Mouse (Mus musculus) embryo, embryonic 10 days (tissue): ENCODE data around the gene 9130230L23Rik.

Experiments used
- DNase-seq: peaks from one replicate; pipeline ENCODE4 v3.0.0-alpha.2; 2015; ENCODE audit warnings: low spot score

The 9130230L23Rik gene

DNA sequence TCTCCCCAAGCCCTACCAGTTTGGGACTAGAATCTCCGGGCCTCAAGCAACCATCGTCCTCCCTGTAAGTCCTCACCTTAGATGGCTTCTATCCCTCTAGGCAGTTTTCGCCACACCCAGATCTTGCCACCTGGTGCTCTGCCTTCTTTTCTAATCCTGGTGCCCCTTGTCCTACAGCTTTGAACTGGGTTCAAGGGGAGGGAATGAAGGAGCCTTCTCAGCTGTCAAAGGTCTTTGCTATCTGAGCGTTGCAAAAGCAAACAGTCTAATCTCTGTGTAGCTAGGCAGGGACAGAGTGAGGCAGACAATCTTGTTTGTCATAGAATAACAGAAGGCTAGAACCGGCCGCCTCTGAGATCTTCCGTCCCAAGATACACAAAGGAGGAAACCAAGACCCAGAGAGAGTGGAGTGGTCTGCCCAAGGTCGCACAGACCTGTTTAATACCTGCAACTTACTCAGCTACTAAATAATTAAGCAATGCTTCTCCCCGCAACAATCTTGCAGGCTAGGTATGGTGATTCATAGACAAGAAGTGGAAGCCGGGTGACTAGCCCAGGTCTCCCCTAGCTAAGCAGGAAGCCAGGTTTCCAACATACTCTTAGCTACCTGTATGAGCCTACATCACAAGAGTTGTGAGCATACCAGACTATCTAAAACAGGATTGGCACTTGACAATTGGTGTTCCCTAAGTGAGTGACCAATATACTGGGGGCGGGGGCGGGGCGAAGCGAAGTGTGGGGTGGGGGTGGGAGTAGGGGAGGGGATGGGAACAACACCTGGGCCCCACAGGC lies at the start of gene 9130230L23Rik:
Gene 9130230L23Rik (minus strand): TSS at position 152 of the 792 bp plus-strand sequence.
- DNase-seq, result no peak

DNA sequence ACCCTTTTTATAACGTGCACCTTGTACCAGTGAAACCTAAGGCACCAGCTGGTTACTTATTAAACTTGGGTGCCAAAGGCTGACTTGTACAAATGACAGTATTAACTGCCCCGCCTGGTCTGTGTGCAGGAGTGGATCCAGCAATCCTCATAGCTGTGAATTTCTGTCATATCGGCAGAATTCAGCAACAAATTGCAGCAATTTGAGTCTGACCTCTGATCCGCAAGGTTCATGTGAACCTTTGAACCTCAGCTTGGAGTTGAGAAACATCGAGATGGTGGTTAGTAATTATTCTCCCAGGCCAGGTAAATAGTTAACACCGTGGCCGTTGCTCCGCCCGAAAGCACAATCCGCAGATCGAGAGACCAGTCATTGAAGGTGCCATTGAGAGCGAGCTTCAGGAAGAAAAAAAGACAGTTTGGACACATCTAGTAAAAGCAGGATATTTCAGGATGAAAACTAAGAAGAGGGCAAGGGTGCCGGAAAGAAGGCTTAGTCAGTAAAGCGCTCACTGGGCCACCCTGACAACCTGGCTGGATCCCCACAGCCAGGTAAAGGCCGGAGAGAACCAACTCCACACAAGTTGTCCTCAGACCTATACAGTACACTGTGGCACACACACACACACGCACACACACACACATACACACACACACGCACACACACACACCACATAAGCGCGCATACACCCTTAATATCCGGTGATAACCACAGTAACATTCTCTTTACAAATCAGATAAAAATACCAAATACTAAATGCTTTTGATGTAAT lies 48.9 kb upstream of the 9130230L23Rik start:
- DNase-seq, result no peak

DNA sequence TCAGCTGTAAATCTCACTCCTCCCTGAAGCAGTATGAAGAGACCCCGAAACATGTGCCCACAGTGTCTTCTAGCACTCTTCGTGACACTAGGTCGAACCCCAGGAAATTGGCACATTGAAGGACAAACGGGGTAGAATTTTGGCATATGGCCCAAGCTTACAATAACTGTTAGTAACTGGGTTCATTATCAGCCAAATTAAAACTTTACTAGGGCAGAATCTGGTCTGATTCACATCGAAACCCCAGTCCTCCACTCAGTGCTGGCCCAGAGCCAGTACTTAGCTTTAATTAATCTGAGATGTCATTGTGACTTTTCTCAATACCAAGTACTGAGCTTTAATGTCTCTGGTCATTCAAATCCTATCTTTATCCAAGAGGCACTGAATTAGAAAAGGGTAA lies 46.8 kb upstream of the 9130230L23Rik start:
- no peak for DNase-seq

DNA sequence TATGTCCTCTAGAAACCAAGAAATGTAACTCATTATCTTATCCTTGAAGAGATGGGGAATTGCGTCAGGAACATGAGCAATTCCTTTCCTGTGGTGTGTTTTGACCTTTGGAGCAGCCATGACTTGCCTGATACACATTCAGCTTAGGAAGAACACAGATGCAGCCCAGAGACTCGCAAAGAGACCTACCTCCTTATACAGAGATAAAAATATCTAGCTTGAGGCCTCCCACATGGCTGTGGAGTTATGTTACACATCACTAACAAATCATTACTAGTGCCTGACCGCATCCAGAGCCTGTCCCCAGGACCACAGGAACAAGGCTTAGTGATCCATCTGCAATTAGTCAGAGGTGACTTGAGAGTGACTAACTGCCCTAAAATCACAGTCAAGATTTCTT lies 42.3 kb upstream of the 9130230L23Rik start:
- DNase-seq, result no peak

DNA sequence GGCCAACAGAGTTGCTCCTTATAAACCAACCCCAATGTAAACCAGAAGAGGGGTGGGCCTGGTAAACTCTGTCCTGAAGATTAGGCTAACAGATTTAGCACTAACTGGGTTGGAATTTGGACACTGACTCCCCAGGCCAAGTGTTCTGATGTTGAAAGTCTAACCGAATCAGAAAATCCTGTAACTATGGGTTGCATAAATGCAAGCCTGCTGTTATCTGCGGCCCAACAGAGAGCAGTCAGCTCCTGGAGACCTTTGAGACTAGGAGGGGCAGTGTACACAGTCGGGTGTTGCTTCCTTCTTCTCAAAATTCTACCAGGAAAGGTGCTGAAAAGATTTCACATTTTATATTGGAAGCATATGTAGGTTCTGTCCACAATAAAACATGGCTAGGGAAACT lies 39.8 kb upstream of the 9130230L23Rik start:
- no peak for DNase-seq

DNA sequence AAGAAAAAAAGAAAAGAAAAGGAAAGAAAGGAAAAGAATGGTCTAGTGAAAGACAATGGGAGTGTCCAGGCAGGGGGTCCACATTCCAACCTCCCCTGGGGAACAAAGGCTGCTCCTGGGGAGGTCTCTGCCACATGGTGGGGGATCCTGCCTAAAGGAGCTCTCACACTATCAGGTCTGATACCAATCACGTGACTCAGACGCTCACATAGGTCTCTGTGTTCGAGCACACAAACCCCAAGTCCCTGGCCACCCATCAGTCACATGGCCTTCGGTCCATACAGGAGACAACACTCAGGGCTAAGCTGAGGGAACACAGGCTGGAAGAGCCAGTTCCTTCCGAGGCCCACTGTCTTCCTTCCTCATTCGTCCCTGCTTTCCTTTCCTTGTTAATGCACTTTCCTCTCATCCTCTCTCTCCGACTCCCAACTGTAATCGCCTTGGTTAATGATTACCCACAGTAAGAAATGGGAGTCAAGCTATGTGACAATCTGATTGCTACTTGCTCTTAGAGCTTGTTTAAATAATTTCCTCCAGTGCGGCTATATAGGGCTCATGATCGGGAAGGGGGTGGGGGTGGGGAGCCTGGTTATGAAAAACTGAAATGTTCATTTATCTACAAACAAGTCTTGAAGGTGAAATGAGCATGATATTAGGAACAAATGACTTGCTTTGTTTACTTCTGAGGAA lies 38.7 kb upstream of the 9130230L23Rik start:
- no peak for DNase-seq

DNA sequence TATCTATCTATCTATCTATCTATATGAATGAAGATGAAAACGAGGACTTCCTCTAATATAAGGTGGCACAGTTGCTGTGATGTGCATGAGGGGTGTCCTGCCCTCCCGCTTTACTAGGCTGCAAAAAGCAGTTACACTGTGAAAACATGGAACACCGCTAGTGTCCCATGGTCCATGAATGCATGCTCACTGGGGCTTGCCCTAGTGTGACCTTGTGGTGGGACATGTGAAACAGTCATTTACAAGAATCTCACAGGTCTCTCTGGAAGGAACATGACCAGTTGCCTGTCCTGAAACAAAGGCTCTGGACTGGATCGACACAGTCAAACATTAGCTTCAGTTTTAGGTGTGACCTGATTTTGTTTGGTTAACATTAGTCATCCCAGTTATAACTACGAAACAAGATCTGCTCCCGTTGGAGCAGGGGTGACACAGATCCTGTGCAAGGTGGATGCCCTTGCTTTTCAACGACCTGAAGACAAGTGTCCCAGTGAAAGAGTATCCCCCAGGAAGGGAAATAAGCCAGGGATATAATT lies 36.7 kb upstream of the 9130230L23Rik start:
- DNase-seq, result no peak

DNA sequence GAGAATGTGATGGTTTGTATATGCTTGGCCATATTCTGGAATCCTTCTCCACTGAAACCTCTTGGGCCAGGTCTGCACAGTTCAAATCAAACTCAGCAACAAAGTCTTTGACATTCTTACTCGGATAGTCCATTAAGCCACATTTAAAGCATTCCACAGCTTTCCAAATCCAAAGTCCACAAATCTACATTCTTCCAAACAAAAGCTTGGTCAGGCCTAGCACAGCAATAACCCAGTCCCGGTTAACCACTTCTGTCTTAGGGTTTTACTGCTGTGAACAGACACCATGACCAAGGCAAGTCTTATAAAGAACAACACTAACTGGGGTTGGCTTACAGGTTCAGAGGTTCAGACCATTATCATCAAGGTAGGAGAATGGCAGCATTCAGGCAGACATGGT lies 35.7 kb upstream of the 9130230L23Rik start:
- no peak for DNase-seq

DNA sequence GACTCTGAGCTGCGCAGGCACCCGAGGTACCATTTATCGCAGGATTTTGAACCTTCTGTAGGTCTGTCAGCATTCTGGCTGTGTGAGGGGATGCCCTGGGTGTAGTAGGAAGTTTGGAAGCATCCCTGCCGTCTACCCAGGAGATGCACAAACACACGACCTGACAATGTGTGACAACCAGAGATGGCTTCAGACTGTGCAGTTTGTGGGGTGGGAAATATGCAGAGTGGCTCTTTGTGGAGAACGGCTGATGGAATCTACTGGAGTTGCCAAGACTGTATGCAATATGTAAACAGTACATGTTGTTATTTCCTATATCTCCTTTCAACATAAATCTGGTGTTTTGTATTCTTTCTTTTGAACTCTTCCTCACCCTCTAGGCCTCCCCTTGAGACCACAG lies 33.0 kb upstream of the 9130230L23Rik start:
- DNase-seq, result no peak

DNA sequence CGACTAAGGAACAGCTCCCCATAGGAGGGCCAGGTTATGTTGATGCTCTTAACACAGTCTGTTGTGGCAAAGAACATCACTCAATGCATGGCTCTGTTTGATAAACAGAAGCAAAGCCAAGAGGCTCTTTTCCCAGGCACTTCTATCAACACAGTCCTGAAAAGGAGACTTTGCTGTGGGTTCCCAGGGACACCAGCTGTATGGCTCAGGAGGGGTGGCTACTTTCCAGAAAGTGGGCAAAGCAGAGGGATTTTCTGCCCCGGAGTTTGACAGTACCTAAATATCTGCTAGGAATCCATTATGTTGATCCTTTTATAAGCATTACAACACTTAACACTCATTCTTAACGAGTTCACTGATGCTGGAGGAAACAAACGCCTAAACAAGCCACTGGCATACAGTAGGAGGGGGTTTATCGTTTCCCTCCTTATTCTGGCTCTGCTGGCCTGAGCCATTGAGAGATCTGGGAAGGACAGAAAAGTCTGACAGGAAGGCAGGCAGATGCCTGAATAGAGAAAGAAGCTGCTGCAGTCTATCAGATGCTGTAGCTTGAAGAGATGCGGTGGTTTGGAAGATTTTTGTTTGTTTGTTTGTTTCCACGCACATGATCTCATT lies 32.5 kb upstream of the 9130230L23Rik start:
- DNase-seq, result no peak

DNA sequence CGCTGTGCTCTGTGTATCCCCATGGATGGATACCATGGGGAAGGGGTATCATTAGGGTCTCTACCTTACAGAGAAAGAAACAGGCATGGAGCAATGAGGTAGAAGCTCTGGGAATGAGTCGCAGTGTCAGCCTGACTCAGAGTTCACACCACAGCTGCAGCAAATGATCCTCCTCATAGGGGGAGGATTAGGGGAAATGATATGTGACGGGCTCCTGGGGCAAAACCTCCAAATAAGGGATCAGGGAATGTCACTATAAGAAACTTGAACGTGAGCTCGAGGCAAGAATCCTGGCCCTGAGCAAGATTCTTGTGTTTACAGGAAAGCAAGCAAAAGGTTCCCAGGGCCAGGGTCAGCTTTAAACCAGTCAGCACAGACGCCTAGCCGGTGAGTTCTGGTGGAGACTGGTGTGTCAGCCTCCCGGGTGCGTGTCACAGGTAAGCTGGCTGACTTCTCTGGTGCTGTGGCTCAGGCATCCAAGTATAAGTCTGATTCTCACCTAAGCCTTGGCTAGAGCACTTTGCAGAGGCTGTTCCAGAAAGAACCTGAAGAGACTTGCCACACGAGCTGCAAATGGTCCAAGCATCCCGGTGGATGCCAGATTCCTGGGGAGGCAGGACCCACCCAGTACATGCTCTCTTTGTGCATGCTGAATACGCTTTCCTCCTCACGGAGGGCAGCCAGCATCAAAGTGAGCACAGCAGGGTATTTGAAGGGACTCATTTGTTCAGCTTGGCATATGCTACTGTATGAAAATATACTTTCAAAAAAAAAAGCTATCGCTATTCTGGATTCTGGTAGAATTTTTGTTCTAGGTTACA lies 30.5 kb upstream of the 9130230L23Rik start:
- DNase-seq, result no peak

DNA sequence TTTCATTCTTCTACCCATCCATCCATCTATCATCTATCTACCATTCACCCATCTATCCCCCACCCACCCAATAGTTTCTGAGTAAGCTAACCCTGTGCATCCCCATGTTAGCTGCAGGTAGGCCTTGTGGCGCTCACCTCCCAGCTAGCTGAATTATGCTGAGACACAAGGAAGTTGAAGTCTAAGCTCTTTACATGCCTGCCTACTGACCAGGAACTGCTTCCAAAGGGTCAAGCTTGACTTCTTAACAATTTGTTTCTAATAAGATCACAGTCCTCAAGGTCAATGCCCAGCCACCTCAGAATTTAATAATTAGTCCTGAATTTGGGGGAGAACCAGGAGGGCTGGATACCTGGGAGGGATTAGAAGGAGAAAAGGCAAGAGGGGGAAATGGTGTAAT lies 28.7 kb upstream of the 9130230L23Rik start:
- no peak for DNase-seq

DNA sequence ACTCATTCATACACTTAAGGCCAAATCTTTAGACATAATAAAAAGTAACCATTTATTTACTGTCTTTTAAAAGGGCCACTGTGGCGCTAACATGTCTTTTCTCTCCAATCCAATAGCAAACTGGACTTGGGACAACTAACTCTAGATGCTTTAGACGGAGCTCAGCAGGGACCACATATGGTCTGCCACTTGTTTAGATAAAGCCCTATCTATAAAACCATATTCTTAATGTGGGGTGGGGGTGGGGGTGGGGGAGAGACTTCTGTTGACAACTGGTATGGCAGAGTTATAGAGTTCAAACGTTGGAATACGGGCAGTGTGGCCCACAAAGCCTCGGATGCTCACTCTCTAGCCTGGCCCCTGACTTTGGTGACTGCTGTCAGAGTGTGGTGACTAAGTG lies 27.6 kb upstream of the 9130230L23Rik start:
- DNase-seq, result no peak

DNA sequence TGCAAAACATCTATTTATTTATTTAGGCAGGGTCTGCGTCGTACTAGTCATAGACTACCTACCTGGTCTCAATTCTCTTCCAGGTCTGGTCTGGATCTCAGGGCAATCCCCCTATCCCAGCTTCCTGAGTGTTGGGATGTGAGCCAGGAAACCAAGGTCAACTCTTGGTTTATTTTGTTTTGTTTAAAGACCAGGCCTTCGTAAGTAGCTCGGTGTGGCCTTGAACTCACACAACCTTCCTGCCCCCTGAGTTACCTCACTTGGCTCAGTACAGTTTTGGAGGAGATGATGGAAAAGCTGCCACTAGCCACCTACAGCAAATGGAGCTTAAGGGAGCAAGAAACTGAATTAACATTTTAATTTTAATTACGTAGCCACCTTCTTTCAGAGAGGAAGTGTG lies 24.1 kb upstream of the 9130230L23Rik start:
- DNase-seq, result no peak

DNA sequence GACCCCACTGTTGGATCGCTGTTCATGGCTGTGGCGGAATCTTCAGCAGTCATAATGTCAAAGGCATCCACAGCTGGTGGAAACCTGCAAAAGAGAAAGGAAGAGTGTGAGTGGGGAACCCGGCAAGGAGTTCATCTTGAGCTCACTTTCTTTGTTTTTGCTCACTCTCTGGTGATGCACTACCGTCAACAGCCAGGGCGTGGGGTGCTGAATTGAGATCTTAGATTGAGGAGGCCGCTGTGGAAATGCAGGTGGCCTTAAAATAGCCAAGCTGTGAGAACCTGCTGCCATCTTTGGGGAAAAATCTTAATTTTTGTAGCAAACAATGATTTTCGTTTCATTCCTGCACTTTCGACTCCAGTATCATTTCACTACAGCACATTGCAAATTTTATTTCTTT lies 23.1 kb upstream of the 9130230L23Rik start:
- DNase-seq, result no peak

DNA sequence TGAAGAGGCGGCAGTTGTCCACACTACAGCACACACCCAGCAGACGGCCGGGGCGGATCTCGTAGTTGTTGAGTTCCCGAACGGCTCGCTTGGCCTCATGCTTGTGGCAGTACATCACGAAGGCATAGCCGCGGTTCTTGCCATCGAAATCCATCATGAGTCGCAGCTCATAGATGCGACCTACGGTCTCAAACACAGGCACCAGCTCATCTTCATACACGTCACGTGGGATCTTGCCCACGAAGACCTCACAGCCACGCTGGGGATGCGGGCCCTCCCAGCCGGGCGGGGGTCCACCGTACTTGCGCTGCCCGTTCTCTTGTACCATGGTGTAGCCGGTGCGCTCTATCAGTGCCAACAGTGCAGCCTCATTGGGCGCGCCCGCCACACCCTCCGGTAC lies 22.7 kb upstream of the 9130230L23Rik start:
- DNase-seq, result no peak

DNA sequence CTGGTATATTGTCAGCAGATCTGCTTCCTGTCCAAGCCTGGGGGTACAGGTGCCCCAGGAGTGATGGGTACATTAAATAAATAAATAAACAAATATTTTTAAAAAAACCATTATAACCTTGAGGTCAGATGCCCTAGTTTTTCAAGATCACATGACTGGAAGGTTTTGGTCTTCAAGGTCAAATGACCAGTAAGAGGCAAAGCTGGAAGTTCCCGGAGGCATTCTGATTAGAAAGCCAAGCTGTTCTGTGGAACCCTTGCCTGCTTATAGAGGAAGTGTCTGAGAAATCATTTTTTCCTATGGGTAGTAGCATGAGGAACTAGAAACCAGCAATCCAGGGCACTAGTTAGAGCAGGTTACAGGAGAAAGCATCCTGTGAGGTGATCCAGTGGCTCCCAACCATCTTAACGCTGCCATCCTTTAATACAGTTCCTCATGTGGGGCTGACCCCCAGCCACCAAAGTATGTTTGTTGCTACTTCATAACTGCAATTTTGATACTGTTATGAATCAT lies 11.4 kb upstream of the 9130230L23Rik start:
- DNase-seq, result no peak

DNA sequence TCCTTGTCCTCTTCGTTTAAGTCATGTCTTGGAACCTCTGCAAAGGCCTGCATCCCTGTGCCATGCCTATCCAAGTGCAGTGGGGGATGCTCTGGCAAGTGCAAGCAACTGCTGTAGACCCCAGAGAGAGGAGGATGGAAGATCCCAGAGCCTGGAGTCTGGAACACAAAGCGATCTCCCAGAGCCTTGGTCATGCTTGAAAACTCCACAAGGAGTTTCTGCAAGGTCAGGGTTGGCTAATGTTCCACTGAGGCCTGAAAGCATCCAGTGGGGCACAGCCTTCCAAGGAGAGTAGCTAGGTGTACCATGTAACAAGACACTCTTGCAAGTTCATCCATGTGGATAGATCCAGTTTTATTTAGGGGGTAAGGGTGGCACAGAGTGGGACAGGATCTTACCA lies 10.4 kb upstream of the 9130230L23Rik start:
- no peak for DNase-seq

DNA sequence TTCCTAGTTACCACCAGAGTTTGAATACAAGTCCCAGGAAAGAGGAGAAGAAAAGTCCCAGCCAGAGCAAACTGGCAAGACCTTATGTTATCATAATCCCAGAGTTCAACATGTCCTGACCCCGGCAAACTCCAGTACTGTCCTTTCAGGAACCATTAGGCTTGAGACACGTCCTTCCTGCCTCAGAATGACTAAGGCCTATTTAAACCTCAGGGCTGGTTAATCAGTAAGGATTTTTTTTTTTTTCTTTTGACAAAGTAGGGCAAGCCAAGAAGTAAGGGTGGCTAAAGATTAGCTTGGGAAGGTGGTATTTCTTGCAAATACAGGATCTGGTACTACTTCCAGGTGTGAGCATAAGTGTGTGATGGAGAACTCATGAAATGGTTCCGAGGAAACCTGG lies 9.9 kb upstream of the 9130230L23Rik start:
- no peak for DNase-seq

DNA sequence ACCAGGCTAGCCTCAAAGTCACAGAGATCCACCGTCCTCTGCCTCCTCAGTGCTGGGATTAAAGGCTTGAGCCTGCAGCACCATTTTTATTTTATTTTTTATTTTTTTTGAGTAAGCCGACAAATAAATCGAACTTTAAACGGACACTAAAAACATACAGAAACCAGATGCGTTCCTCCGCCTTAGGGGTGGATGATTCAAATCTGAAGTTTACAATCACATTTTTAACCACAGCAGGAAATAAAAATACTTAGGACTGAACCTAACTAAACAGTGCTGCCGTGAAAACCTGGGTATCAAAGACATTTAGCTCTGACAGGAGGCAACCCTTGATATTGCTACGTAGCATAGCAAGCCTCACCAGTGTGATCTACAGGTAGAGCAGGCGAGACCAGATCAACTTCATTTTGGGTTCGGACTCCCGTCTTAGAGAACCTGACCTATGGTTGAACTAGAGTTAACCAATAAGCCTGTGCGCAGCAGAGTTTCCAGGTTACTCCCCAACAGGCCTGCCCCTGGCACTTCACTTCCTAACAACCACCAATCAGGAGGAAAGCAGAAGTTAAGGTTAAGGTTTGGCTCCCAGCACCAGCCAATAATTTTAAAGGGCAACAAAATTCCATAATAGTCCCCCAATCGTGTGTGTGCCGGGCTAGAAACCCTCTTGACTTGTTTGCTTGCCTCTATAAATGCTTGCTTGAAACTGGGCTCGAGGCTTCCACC lies 4.3 kb upstream of the 9130230L23Rik start:
- DNase-seq, result no peak
